Mouse (Mus musculus): ENCODE measurements around the gene Fndc7. TPM values are rescaled to one million over a fixed set of nuclear protein-coding genes. Genes with fewer than 3 reads are reported as not detected.
A peak's percentile ranks its signal among the peaks of the same experiment; 100 is the strongest.

Fndc7 gene
- polyA plus RNA-seq, 2 experiments = 0.23 to 0.35 TPM

DNA sequence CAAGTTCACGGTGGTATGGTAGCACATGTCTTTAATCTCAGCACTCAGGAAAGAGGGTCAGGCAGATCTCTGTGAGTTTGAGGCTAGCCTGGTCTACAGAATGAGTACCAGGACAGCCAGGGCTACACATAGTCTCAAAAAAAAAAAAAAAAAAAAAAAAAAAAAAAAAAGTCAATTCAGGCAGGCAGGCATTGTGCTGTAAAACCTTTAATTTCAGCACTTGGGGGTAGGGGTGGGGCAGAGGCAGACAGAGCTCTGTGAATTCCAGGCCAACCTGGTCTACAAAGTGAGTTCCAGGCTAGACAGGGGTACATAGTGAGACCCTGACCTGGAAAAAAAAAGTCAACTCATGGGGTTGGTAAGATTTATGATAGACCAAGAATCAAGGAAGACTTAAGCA, 32.1 kb downstream of the Fndc7 start:
- no peak for TF ChIP-seq POLR2A (IDR thresholded peaks at IDR 0.05; ENCODE audit: borderline replicate concordance, extremely low read depth, insufficient read depth, insufficient read length)
- no peak for ATAC-seq (ENCODE audit: low FRiP score, low read depth)
- H3K27me3 ChIP-seq (ENCODE audit: control insufficient read depth, insufficient read depth, low read length) = no peaks in the 10 kb centered on the region
- H3K9ac ChIP-seq (ENCODE audit: low read depth, low read length, severe bottlenecking) = no peak overlapping the region
- H3K9me3 ChIP-seq (ENCODE audit: control insufficient read depth, low read length) = no peaks in the 10 kb centered on the region
- peak overlapping the region; percentile 73 for H3K27ac ChIP-seq (replicated peaks; ENCODE audit: low read depth, low read length)
- no peak overlapping the region; the same call in 1 of the 2 replicates for H3K4me2 ChIP-seq (replicated peaks; ENCODE audit: low read depth, low read length, severe bottlenecking)
- H3K36me3 ChIP-seq (ENCODE audit: control insufficient read depth, insufficient read depth, low read length) = no peaks in the 10 kb centered on the region
- WGBS = 66% methylated on average over 1 of the region's 1 CpGs
- no peak overlapping the region for H3K4me3 ChIP-seq (replicated peaks; ENCODE audit: low read length)
- no peak for DNase-seq (ENCODE audit: low spot score)
- H3K4me1 ChIP-seq (ENCODE audit: control insufficient read depth, insufficient read depth, low read length) = peaks cover 39% of the 10 kb centered on the region

GRCm38 (mm10) chr3:108857124-108857470, 32.7 kb downstream of the Fndc7 start:
- WGBS = 28% methylated on average over 3 of the region's 3 CpGs
- TF ChIP-seq POLR2A (IDR thresholded peaks at IDR 0.05; ENCODE audit: borderline replicate concordance, extremely low read depth, insufficient read depth, insufficient read length) = no peak

GRCm38 (mm10) chr3:108856386-108857123, 33.3 kb downstream of the Fndc7 start:
- H3K4me3 ChIP-seq (replicated peaks; ENCODE audit: low read length) = no peak overlapping the region
- WGBS = 41% methylated on average over 8 of the region's 8 CpGs
- H3K27me3 ChIP-seq (ENCODE audit: control insufficient read depth, insufficient read depth, low read length) = no peaks in the 10 kb centered on the region
- H3K4me1 ChIP-seq (ENCODE audit: control insufficient read depth, insufficient read depth, low read length) = peaks cover 39% of the 10 kb centered on the region
- peak; percentile 16 for DNase-seq (ENCODE audit: low spot score)
- H3K4me2 ChIP-seq (replicated peaks; ENCODE audit: low read depth, low read length, severe bottlenecking) = no peak overlapping the region
- H3K27ac ChIP-seq (replicated peaks; ENCODE audit: low read depth, low read length) = 0 out of 2 replicates have a peak overlapping the region, but pooled peaks have one; percentile 62
- H3K36me3 ChIP-seq (ENCODE audit: control insufficient read depth, insufficient read depth, low read length) = no peaks in the 10 kb centered on the region
- ATAC-seq (ENCODE audit: low FRiP score, low read depth) = no peak
- H3K9ac ChIP-seq (ENCODE audit: low read depth, low read length, severe bottlenecking) = no peak overlapping the region
- no peaks in the 10 kb centered on the region for H3K9me3 ChIP-seq (ENCODE audit: control insufficient read depth, low read length)
- TF ChIP-seq POLR2A (IDR thresholded peaks at IDR 0.05; ENCODE audit: borderline replicate concordance, extremely low read depth, insufficient read depth, insufficient read length) = no peak

More at GRCm38 (mm10) chr3:108857124-108857470, 32.7 kb downstream of the Fndc7 start:
- H3K27ac ChIP-seq (replicated peaks; ENCODE audit: low read depth, low read length) = no peak overlapping the region
- peaks cover 39% of the 10 kb centered on the region for H3K4me1 ChIP-seq (ENCODE audit: control insufficient read depth, insufficient read depth, low read length)
- H3K9me3 ChIP-seq (ENCODE audit: control insufficient read depth, low read length) = no peaks in the 10 kb centered on the region
- no peaks in the 10 kb centered on the region for H3K27me3 ChIP-seq (ENCODE audit: control insufficient read depth, insufficient read depth, low read length)
- no peak overlapping the region for H3K9ac ChIP-seq (ENCODE audit: low read depth, low read length, severe bottlenecking)
- H3K4me2 ChIP-seq (replicated peaks; ENCODE audit: low read depth, low read length, severe bottlenecking) = no peak overlapping the region
- ATAC-seq (ENCODE audit: low FRiP score, low read depth) = no peak
- no peak for DNase-seq (ENCODE audit: low spot score)
- H3K4me3 ChIP-seq (replicated peaks; ENCODE audit: low read length) = no peak overlapping the region
- H3K36me3 ChIP-seq (ENCODE audit: control insufficient read depth, insufficient read depth, low read length) = no peaks in the 10 kb centered on the region

GRCm38 (mm10) chr3:108855864-108856263, 33.9 kb downstream of the Fndc7 start:
- H3K4me3 ChIP-seq (replicated peaks; ENCODE audit: low read length) = no peak overlapping the region
- H3K9me3 ChIP-seq (ENCODE audit: control insufficient read depth, low read length) = no peaks in the 10 kb centered on the region
- H3K27me3 ChIP-seq (ENCODE audit: control insufficient read depth, insufficient read depth, low read length) = no peaks in the 10 kb centered on the region
- no peak for ATAC-seq (ENCODE audit: low FRiP score, low read depth)
- H3K9ac ChIP-seq (ENCODE audit: low read depth, low read length, severe bottlenecking) = no peak overlapping the region
- WGBS = 62% methylated on average over 10 of the region's 10 CpGs
- no peak overlapping the region for H3K4me2 ChIP-seq (replicated peaks; ENCODE audit: low read depth, low read length, severe bottlenecking)
- peak overlapping the region; percentile 62; the same call in 1 of the 2 replicates for H3K27ac ChIP-seq (replicated peaks; ENCODE audit: low read depth, low read length)
- H3K4me1 ChIP-seq (ENCODE audit: control insufficient read depth, insufficient read depth, low read length) = peaks cover 39% of the 10 kb centered on the region
- H3K36me3 ChIP-seq (ENCODE audit: control insufficient read depth, insufficient read depth, low read length) = no peaks in the 10 kb centered on the region
- DNase-seq (ENCODE audit: low spot score) = peak; percentile 67
- TF ChIP-seq POLR2A (IDR thresholded peaks at IDR 0.05; ENCODE audit: borderline replicate concordance, extremely low read depth, insufficient read depth, insufficient read length) = no peak

GRCm38 (mm10) chr3:108855371-108855770, 34.4 kb downstream of the Fndc7 start:
- no peaks in the 10 kb centered on the region for H3K27me3 ChIP-seq (ENCODE audit: control insufficient read depth, insufficient read depth, low read length)
- ATAC-seq (ENCODE audit: low FRiP score, low read depth) = peak; percentile 23
- no peak overlapping the region for H3K4me3 ChIP-seq (replicated peaks; ENCODE audit: low read length)
- no peaks in the 10 kb centered on the region for H3K9me3 ChIP-seq (ENCODE audit: control insufficient read depth, low read length)
- TF ChIP-seq POLR2A (IDR thresholded peaks at IDR 0.05; ENCODE audit: borderline replicate concordance, extremely low read depth, insufficient read depth, insufficient read length) = no peak
- H3K9ac ChIP-seq (ENCODE audit: low read depth, low read length, severe bottlenecking) = no peak overlapping the region
- peaks cover 39% of the 10 kb centered on the region for H3K4me1 ChIP-seq (ENCODE audit: control insufficient read depth, insufficient read depth, low read length)
- H3K4me2 ChIP-seq (replicated peaks; ENCODE audit: low read depth, low read length, severe bottlenecking) = no peak overlapping the region
- peak overlapping the region; percentile 62; the same call in 1 of the 2 replicates for H3K27ac ChIP-seq (replicated peaks; ENCODE audit: low read depth, low read length)
- 53% methylated on average over 12 of the region's 12 CpGs for WGBS
- no peaks in the 10 kb centered on the region for H3K36me3 ChIP-seq (ENCODE audit: control insufficient read depth, insufficient read depth, low read length)
- DNase-seq (ENCODE audit: low spot score) = peak; percentile 58
